Mouse (Mus musculus): ENCODE results near the gene Minar1. TPM values are rescaled to one million over a fixed set of nuclear protein-coding genes. Genes with fewer than 3 reads are reported as not detected.

The Minar1 gene
- polyA plus RNA-seq, 1 experiment from 2014 or later, result not detected

Other genes with a start within 250 kb of the Minar1 start
- gene Tmed3, start 81.9 kb upstream of the Minar1 start, polyA plus RNA-seq (2015; fragmentation: Nextera tagmentation; extraction: Ambion mirVana), result 47.5 and 50.8 TPM in 2 replicates
- gene Ankrd34c, start 115.3 kb upstream of the Minar1 start, polyA plus RNA-seq (2015; fragmentation: Nextera tagmentation; extraction: Ambion mirVana), result not detected in 2 replicates